Mouse (Mus musculus): Measurements from ENCODE around the gene Zfp91. TPM values are rescaled to one million over a fixed set of nuclear protein-coding genes. Genes with fewer than 3 reads are reported as not detected.

The Zfp91 gene
- polyA plus RNA-seq, 1 experiment, result 19.5 TPM

GRCm38 (mm10) chr19:12796328-12796931 is 504 bp upstream of the Zfp91 start:
- TF ChIP-seq GATA1 (IDR thresholded peaks at IDR 0.05; ENCODE audit: borderline replicate concordance, low read length) (no peak), FLI1 (IDR thresholded peaks at IDR 0.05; ENCODE audit: low read length) (no peak)
- Histone ChIP-seq H3K4me1 (peaks cover 31% of the 10 kb centered on the region), H3K4me3 (replicated peaks) (peak overlapping the region; percentile 97), H3K9me3 (no peaks in the 10 kb centered on the region), H3K36me3 (replicated peaks; ENCODE audit: low read length) (no peaks in the 10 kb centered on the region), H3K27me3 (replicated peaks) (no peaks in the 10 kb centered on the region)

GRCm38 (mm10) chr19:12795110-12795509 is 816 bp downstream of the Zfp91 start:
- Histone ChIP-seq H3K9me3 (no peaks in the 10 kb centered on the region), H3K27me3 (replicated peaks) (no peaks in the 10 kb centered on the region), H3K4me3 (replicated peaks) (peak overlapping the region; percentile 97), H3K36me3 (replicated peaks; ENCODE audit: low read length) (peaks cover 2% of the 10 kb centered on the region), H3K4me1 (peaks cover 27% of the 10 kb centered on the region)
- no peak for TF ChIP-seq FLI1 (IDR thresholded peaks at IDR 0.05; ENCODE audit: low read length)
- TF ChIP-seq GATA1 (IDR thresholded peaks at IDR 0.05; ENCODE audit: borderline replicate concordance, low read length), result no peak

DNA sequence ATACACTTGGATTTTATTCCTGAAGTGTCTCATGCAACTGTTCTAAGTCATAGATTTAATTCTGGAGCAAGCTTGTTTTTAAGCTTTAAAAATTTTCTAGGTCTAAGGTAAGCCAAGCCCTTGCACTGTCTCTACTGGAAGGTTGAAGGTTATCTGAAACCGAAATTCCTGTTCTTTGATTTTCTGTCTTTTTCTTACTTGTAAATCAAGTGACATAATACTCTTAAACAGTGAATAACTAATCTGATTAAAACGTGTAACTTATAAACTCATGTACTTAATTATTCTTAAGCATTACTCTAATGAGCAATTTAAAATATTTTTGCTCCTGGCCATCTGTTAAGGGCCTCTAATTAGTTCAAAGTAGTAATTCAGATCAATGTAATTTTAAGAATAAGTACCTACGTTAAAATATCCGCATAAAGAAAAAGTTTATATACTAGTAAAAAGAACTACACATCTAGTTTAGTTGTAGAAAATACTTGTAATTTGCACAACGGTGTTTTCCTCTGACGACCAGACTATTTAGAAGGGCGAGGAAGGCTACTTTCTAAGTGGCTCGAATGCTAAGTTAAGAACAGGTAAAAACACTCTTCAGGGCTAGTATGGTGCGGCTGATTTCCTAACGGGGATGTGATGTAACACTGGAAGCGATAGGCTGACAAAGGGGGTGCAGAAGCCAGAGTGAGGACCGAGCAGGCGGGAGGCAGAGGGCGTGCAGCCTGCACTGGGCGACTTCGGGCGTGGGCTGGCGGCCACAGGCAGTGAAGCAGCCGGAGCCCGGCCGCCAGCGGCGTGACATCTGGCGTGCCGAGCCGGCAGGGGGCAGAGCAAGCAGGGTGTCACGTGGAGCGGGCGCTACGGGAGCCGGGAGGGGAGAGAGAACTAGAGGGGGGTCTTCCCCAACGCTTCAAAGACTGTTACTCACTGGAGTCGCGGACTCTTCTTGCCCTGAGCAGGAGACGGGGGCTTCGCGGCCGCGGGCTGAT is 1.6 kb downstream of the Zfp91 start:
- H3K36me3 ChIP-seq (replicated peaks; ENCODE audit: low read length), result peaks cover 6% of the 10 kb centered on the region
- no peaks in the 10 kb centered on the region for H3K27me3 ChIP-seq (replicated peaks)
- H3K9me3 ChIP-seq, result no peaks in the 10 kb centered on the region
- peak overlapping the region; percentile 97 for H3K4me3 ChIP-seq (replicated peaks)
- TF ChIP-seq FLI1 (IDR thresholded peaks at IDR 0.05; ENCODE audit: low read length), result no peak
- TF ChIP-seq GATA1 (IDR thresholded peaks at IDR 0.05; ENCODE audit: borderline replicate concordance, low read length), result no peak
- peaks cover 27% of the 10 kb centered on the region for H3K4me1 ChIP-seq

DNA sequence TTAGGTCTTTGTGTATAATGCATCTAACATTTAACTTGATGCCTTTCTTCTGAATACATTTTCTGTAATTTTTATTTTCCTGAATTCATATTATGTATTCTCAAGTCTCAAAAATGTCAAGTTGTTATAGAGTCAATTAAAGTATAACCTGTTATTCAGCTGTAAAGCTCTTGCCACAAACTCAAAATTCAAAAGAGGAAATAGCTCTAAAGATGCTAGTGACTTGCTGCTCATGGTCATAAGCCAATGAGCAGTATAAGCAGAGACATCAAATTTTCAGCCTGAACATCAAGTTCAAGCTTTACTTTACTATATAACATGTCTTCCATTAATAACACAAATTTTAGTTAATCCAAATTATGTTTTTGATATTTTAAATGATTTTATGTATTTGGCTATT is 3.6 kb downstream of the Zfp91 start:
- no peak for TF ChIP-seq GATA1 (IDR thresholded peaks at IDR 0.05; ENCODE audit: borderline replicate concordance, low read length)
- TF ChIP-seq FLI1 (IDR thresholded peaks at IDR 0.05; ENCODE audit: low read length), result no peak
- Histone ChIP-seq H3K4me3 (replicated peaks) (no peak overlapping the region), H3K4me1 (peaks cover 26% of the 10 kb centered on the region; the same call in 1 of the 2 replicates), H3K9me3 (no peaks in the 10 kb centered on the region), H3K27me3 (replicated peaks) (no peaks in the 10 kb centered on the region), H3K36me3 (replicated peaks; ENCODE audit: low read length) (peaks cover 22% of the 10 kb centered on the region)

- TF ChIP-seq FLI1 (IDR thresholded peaks at IDR 0.05; ENCODE audit: low read length), result no peak
- no peak for TF ChIP-seq GATA1 (IDR thresholded peaks at IDR 0.05; ENCODE audit: borderline replicate concordance, low read length)
- Histone ChIP-seq H3K36me3 (replicated peaks; ENCODE audit: low read length) (peaks cover 40% of the 10 kb centered on the region), H3K4me1 (peaks cover 43% of the 10 kb centered on the region), H3K27me3 (replicated peaks) (no peaks in the 10 kb centered on the region), H3K4me3 (replicated peaks) (no peak overlapping the region), H3K9me3 (no peaks in the 10 kb centered on the region)
Observed at GRCm38 (mm10) chr19:12787721-12788120, 8.2 kb downstream of the Zfp91 start.

DNA sequence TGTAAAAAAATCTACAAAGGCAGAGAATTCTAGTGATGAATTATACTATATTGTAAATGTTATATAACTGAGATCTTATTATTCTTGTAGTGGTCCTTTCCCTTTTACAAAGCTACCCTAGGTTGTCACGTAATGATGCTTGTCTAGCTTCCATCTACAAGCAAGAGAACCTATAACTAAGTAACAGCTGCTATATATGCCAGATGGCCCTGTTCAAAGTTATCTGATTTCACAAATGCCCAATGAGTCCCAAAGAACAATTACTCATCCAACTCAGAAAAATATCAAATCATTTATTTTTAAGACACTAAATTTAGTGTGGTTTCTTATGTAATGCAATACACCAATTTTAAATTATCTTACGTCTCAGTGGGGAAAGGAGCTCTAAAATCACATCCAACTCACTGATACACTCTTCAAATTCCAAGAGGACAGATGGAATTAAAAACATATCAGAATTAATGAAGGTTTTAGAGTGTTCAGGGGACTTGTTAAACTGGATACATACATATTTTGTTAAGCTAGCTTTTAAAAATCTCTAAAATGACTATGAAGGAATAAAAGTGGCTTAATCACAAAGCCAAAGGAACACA is 9.0 kb downstream of the Zfp91 start:
- Histone ChIP-seq H3K4me1 (peaks cover 51% of the 10 kb centered on the region), H3K27me3 (replicated peaks) (no peaks in the 10 kb centered on the region), H3K4me3 (replicated peaks) (no peak overlapping the region), H3K36me3 (replicated peaks; ENCODE audit: low read length) (peaks cover 40% of the 10 kb centered on the region), H3K9me3 (no peaks in the 10 kb centered on the region)
- TF ChIP-seq FLI1 (IDR thresholded peaks at IDR 0.05; ENCODE audit: low read length), result no peak
- TF ChIP-seq GATA1 (IDR thresholded peaks at IDR 0.05; ENCODE audit: borderline replicate concordance, low read length), result no peak

GRCm38 (mm10) chr19:12780437-12780836 is 15.5 kb downstream of the Zfp91 start:
- Histone ChIP-seq H3K36me3 (replicated peaks; ENCODE audit: low read length) (peaks cover 54% of the 10 kb centered on the region), H3K9me3 (no peaks in the 10 kb centered on the region), H3K4me3 (replicated peaks) (no peak overlapping the region), H3K4me1 (peaks cover 42% of the 10 kb centered on the region), H3K27me3 (replicated peaks) (no peaks in the 10 kb centered on the region)
- no peak for TF ChIP-seq FLI1 (IDR thresholded peaks at IDR 0.05; ENCODE audit: low read length)
- TF ChIP-seq GATA1 (IDR thresholded peaks at IDR 0.05; ENCODE audit: borderline replicate concordance, low read length), result no peak

- Histone ChIP-seq H3K9me3 (no peaks in the 10 kb centered on the region), H3K36me3 (replicated peaks; ENCODE audit: low read length) (peaks cover 97% of the 10 kb centered on the region), H3K27me3 (replicated peaks) (no peaks in the 10 kb centered on the region), H3K4me3 (replicated peaks) (no peak overlapping the region), H3K4me1 (no peaks in the 10 kb centered on the region; the same call in 1 of the 2 replicates)
- TF ChIP-seq GATA1 (IDR thresholded peaks at IDR 0.05; ENCODE audit: borderline replicate concordance, low read length), result no peak
- no peak for TF ChIP-seq FLI1 (IDR thresholded peaks at IDR 0.05; ENCODE audit: low read length)
Observed at GRCm38 (mm10) chr19:12770888-12771287, 25.0 kb downstream of the Zfp91 start.

- TF ChIP-seq GATA1 (IDR thresholded peaks at IDR 0.05; ENCODE audit: borderline replicate concordance, low read length), result no peak
- no peak for TF ChIP-seq FLI1 (IDR thresholded peaks at IDR 0.05; ENCODE audit: low read length)
- Histone ChIP-seq H3K36me3 (replicated peaks; ENCODE audit: low read length) (peaks cover 79% of the 10 kb centered on the region), H3K4me1 (no peaks in the 10 kb centered on the region; the same call in 1 of the 2 replicates), H3K27me3 (replicated peaks) (no peaks in the 10 kb centered on the region), H3K9me3 (no peaks in the 10 kb centered on the region), H3K4me3 (replicated peaks) (no peak within 1 kb of the TSS)
Observed at GRCm38 (mm10) chr19:12765308-12765707, 30.6 kb downstream of the Zfp91 start, which contains the start of gene Cntf. Cntf (minus strand) TSS chr19:12765632.

Measured in megakaryocyte, embryonic 14.5 days (primary cell).